Mouse (Mus musculus) cerebellum, adult 2 months (tissue): ENCODE results near the gene C5ar1.

Experiments used
- CTCF ChIP-seq: fragments of 200-500 bp; IDR thresholded peaks from 2 replicates; pipeline ENCODE4 v1.5.1; 2011; ENCODE audit warnings: low read depth, mild to moderate bottlenecking, control low read depth, low read length, moderate library complexity, borderline replicate concordance; ENCODE audit not compliant: insufficient read depth
- POLR2A ChIP-seq: fragments of 200-500 bp; IDR thresholded peaks from 2 replicates; pipeline ENCODE4 v1.6.1; 2011; ENCODE audit warnings: low read length, control low read depth, borderline replicate concordance; ENCODE audit not compliant: insufficient read depth

- no peak for TF ChIP-seq CTCF
- no peak for TF ChIP-seq POLR2A
These were observed 25.6 kb upstream of the C5ar1 start for GRCm38 (mm10) chr7:16284904-16285303.
